Mouse (Mus musculus): Measurements from ENCODE around the gene Luc7l3.
A peak's percentile ranks its signal among the peaks of the same experiment; 100 is the strongest.

The Luc7l3 gene

GRCm38 (mm10) chr11:94261585-94262370 is 60.0 kb downstream of the Luc7l3 start:
- DNase-seq (ENCODE audit: low read depth, low spot score) = no peak

GRCm38 (mm10) chr11:94259814-94260213 is 62.0 kb downstream of the Luc7l3 start:
- no peak for DNase-seq (ENCODE audit: low read depth, low spot score)

- no peak for DNase-seq (ENCODE audit: low read depth, low spot score)
These were observed 63.8 kb downstream of the Luc7l3 start for GRCm38 (mm10) chr11:94257987-94258386.

DNA sequence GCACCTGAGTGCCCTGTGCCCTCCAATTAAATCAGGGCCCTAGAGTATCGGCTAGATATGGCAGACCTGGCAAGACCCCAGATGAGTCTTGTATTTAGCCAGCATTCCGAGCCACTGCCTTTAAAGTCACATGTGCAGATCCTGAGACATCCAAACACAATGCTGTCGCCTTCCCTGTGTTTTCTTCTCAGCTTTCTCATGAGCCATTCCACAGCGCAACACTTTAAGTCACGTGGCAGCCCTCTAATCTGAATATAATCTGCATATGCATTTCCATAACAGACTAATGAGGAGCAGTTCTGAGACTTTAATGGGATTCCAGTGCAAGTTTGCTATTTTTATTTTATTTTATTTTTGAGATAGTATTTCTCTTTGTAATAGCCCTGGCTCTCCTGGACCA is 66.1 kb downstream of the Luc7l3 start:
- no peak for DNase-seq (ENCODE audit: low read depth, low spot score)

GRCm38 (mm10) chr11:94253691-94254090 is 68.1 kb downstream of the Luc7l3 start:
- no peak for DNase-seq (ENCODE audit: low read depth, low spot score)

GRCm38 (mm10) chr11:94253156-94253555 is 68.6 kb downstream of the Luc7l3 start:
- no peak for DNase-seq (ENCODE audit: low read depth, low spot score)

DNA sequence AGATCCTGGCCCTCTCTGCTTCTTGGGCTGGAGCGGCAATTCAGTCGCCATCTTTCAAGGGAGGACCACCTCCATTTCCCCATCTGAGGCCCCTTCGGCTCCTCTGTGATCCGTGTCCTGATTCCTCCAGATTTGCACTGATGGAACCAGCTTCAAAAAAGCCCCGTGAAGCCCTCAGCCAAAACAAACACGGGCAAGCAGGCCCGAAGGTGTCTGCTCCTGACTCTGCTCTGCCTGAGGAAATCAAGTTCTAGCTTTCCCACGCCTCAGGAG is 75.1 kb downstream of the Luc7l3 start:
- no peak for DNase-seq (ENCODE audit: low read depth, low spot score)

GRCm38 (mm10) chr11:94245955-94246788 is 75.6 kb downstream of the Luc7l3 start, which contains the start of gene Wfikkn2:
TSS of gene Wfikkn2 (minus strand) at chr11:94246005.
- no peak for DNase-seq (ENCODE audit: low read depth, low spot score)

DNA sequence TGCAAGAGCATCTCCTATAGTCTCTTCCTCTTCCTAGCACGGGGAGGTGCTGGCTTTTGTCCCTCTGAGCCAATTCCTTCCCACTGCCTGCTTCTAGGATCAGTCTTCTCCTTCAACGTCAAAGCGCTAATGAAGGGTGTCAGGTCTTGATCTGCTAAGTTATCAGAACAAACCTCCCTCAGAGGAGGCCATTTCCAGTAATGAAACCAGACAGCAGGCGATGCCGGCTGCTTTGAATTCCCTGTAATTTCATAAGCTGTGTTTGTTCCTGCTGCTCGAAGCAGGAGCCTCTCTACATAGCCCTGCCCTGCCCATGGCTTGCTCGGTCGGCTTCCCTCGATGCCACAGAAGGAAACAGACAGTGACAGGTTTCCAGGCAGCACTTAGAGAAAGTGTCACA is 77.4 kb downstream of the Luc7l3 start:
- DNase-seq (ENCODE audit: low read depth, low spot score) = no peak

GRCm38 (mm10) chr11:94243422-94244180 is 78.2 kb downstream of the Luc7l3 start:
- peak; percentile 58 for DNase-seq (ENCODE audit: low read depth, low spot score)

- DNase-seq (ENCODE audit: low read depth, low spot score) = no peak
These were observed 78.9 kb downstream of the Luc7l3 start for GRCm38 (mm10) chr11:94242760-94243421.

GRCm38 (mm10) chr11:94239706-94240105 is 82.1 kb downstream of the Luc7l3 start:
- DNase-seq (ENCODE audit: low read depth, low spot score) = no peak

DNA sequence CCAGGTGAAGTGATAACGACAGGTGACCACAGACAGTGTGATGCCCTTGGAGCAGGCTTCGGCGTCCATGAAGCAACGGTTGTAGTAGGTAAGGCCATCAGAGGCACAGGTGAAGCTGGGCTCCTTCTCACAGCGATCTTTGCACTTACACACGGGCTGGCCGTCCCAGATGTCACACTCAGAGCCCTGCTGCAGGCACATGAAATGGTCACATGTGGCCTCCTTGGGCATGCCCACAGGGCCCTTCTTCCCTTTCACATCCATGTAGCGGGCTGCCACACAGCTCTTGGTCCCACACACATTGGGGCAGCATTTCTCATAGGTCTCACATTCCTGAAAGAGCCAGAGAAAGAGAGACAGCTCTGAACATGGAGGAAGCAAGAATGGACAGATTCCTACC is 83.0 kb downstream of the Luc7l3 start:
- DNase-seq (ENCODE audit: low read depth, low spot score) = no peak

Data from ZHBTc4 (cell line).